Mouse (Mus musculus) layer of hippocampus, postnatal 36 days (tissue): Measurements from ENCODE around the gene Ppp1r14a. TPM values are rescaled to one million over a fixed set of nuclear protein-coding genes. Genes with fewer than 3 reads are reported as not detected.
A peak's percentile ranks its signal among the peaks of the same experiment; 100 is the strongest.

Experiments used
- DNase-seq, 2 experiments: peaks; one replicate each; pipeline ENCODE4 v3.0.0; 2022
- total RNA-seq, 2 experiments: library from RNA; stranded (reverse); gene quantifications; 2 replicates each; pipeline ENCODE4 v1.2.3; 2021

Ppp1r14a gene
- total RNA-seq, 2 experiments from 2014 or later: 25.9 to 26.0 TPM

GRCm38 (mm10) chr7:29303738-29304462 lies 14.8 kb downstream of the Ppp1r14a start, which contains the start of gene Dpf1:
Gene Dpf1 (plus strand): TSS chr7:29303951.
- peak; percentile 88 to 90 for DNase-seq

- DNase-seq: no peak
These were observed 15.6 kb downstream of the Ppp1r14a start for GRCm38 (mm10) chr7:29304463-29305262.

- DNase-seq: no peak
These were observed 16.3 kb downstream of the Ppp1r14a start for GRCm38 (mm10) chr7:29305263-29305988.

GRCm38 (mm10) chr7:29306108-29306507 lies 17.0 kb downstream of the Ppp1r14a start:
- no peak for DNase-seq

- no peak for DNase-seq
These were observed 17.5 kb downstream of the Ppp1r14a start for GRCm38 (mm10) chr7:29306619-29307018.

- DNase-seq: peak; percentile 93 to 94
These were observed 18.4 kb downstream of the Ppp1r14a start for GRCm38 (mm10) chr7:29307350-29308104.

- peak in 1 of 2 experiments; percentile 65 for DNase-seq
These were observed 20.2 kb downstream of the Ppp1r14a start for GRCm38 (mm10) chr7:29309221-29309721.

- no peak for DNase-seq
These were observed 20.6 kb downstream of the Ppp1r14a start for GRCm38 (mm10) chr7:29309749-29310148.

- DNase-seq: no peak
These were observed 23.9 kb downstream of the Ppp1r14a start for GRCm38 (mm10) chr7:29313051-29313450.

- no peak for DNase-seq
These were observed 24.6 kb downstream of the Ppp1r14a start for GRCm38 (mm10) chr7:29313572-29314261.

- DNase-seq: peak; percentile 72 to 75
These were observed 25.9 kb downstream of the Ppp1r14a start for GRCm38 (mm10) chr7:29314844-29315628.

- no peak for DNase-seq
These were observed 27.1 kb downstream of the Ppp1r14a start for GRCm38 (mm10) chr7:29316137-29316734.

- peak; percentile 72 to 73 for DNase-seq
These were observed 27.9 kb downstream of the Ppp1r14a start for GRCm38 (mm10) chr7:29316976-29317375.

- no peak for DNase-seq
These were observed 28.4 kb downstream of the Ppp1r14a start for GRCm38 (mm10) chr7:29317558-29317957.

GRCm38 (mm10) chr7:29318115-29318911 lies 29.2 kb downstream of the Ppp1r14a start:
- DNase-seq: peak; percentile 44 to 53

GRCm38 (mm10) chr7:29319337-29320307 lies 30.5 kb downstream of the Ppp1r14a start:
- no peak for DNase-seq

- no peak for DNase-seq
These were observed 38.0 kb downstream of the Ppp1r14a start for GRCm38 (mm10) chr7:29327087-29327486.

- DNase-seq: no peak
These were observed 39.9 kb downstream of the Ppp1r14a start for GRCm38 (mm10) chr7:29328984-29329383.
